Mouse (Mus musculus): Measurements from ENCODE around the gene Wdr78. TPM values are rescaled to one million over a fixed set of nuclear protein-coding genes. Genes with fewer than 3 reads are reported as not detected.
A peak's percentile ranks its signal among the peaks of the same experiment; 100 is the strongest.

The Wdr78 gene
- polyA plus RNA-seq, 1 experiment from 2014 or later, result 4.9 TPM

GRCm38 (mm10) chr4:103028177-103029088 lies 85.9 kb downstream of the Wdr78 start:
- 36% methylated on average over 13 of the region's 13 CpGs for WGBS
- Histone ChIP-seq H3K27ac (ENCODE audit: low read depth, low read length) (0 out of 2 replicates have a peak overlapping the region, but pooled peaks have one; percentile 38), H3K9ac (ENCODE audit: low read depth, low read length) (no peak overlapping the region), H3K4me1 (ENCODE audit: control insufficient read depth, insufficient read depth, low read length) (0 out of 2 replicates have a peak, but pooled peaks cover 2% of the 10 kb centered on the region), H3K27me3 (ENCODE audit: control insufficient read depth, insufficient read depth, low read length) (no peaks in the 10 kb centered on the region), H3K4me3 (ENCODE audit: low read length) (no peak overlapping the region), H3K4me2 (replicated peaks; ENCODE audit: low read depth, low read length) (no peak overlapping the region), H3K9me3 (ENCODE audit: control insufficient read depth, low read length) (no peaks in the 10 kb centered on the region), H3K36me3 (ENCODE audit: control insufficient read depth, insufficient read depth, low read length) (no peaks in the 10 kb centered on the region)
- peak; percentile 90 for ATAC-seq (ENCODE audit: low FRiP score, low TSS enrichment)

GRCm38 (mm10) chr4:103027745-103028144 lies 86.6 kb downstream of the Wdr78 start:
- Histone ChIP-seq H3K9me3 (ENCODE audit: control insufficient read depth, low read length) (no peaks in the 10 kb centered on the region), H3K9ac (ENCODE audit: low read depth, low read length) (no peak overlapping the region), H3K27ac (ENCODE audit: low read depth, low read length) (0 out of 2 replicates have a peak overlapping the region, but pooled peaks have one; percentile 38), H3K4me1 (ENCODE audit: control insufficient read depth, insufficient read depth, low read length) (0 out of 2 replicates have a peak, but pooled peaks cover 2% of the 10 kb centered on the region), H3K27me3 (ENCODE audit: control insufficient read depth, insufficient read depth, low read length) (no peaks in the 10 kb centered on the region), H3K36me3 (ENCODE audit: control insufficient read depth, insufficient read depth, low read length) (no peaks in the 10 kb centered on the region), H3K4me3 (ENCODE audit: low read length) (no peak overlapping the region), H3K4me2 (replicated peaks; ENCODE audit: low read depth, low read length) (no peak overlapping the region)
- ATAC-seq (ENCODE audit: low FRiP score, low TSS enrichment), result peak; percentile 50
- WGBS, result 40% methylated on average over 7 of the region's 7 CpGs

- Histone ChIP-seq H3K4me2 (replicated peaks; ENCODE audit: low read depth, low read length) (no peak within 1 kb of the TSS), H3K4me1 (ENCODE audit: control insufficient read depth, insufficient read depth, low read length) (0 out of 2 replicates have a peak, but pooled peaks cover 2% of the 10 kb centered on the region), H3K27ac (ENCODE audit: low read depth, low read length) (no peak within 1 kb of the TSS), H3K9me3 (ENCODE audit: control insufficient read depth, low read length) (no peaks in the 10 kb centered on the region), H3K27me3 (ENCODE audit: control insufficient read depth, insufficient read depth, low read length) (no peaks in the 10 kb centered on the region), H3K36me3 (ENCODE audit: control insufficient read depth, insufficient read depth, low read length) (no peaks in the 10 kb centered on the region), H3K9ac (ENCODE audit: low read depth, low read length) (no peak within 1 kb of the TSS), H3K4me3 (ENCODE audit: low read length) (no peak within 1 kb of the TSS)
- WGBS, result 84% methylated on average over 4 of the region's 4 CpGs
- no peak for ATAC-seq (ENCODE audit: low FRiP score, low TSS enrichment)
Measured at GRCm38 (mm10) chr4:103026621-103027020, 87.7 kb downstream of the Wdr78 start, which contains the start of gene Insl5. Insl5 (minus strand) TSS chr4:103026842.

- peak; percentile 68 for ATAC-seq (ENCODE audit: low FRiP score, low TSS enrichment)
- Histone ChIP-seq H3K4me1 (ENCODE audit: control insufficient read depth, insufficient read depth, low read length) (peaks cover 6% of the 10 kb centered on the region; the same call in 1 of the 2 replicates), H3K9ac (ENCODE audit: low read depth, low read length) (no peak overlapping the region), H3K36me3 (ENCODE audit: control insufficient read depth, insufficient read depth, low read length) (no peaks in the 10 kb centered on the region), H3K27me3 (ENCODE audit: control insufficient read depth, insufficient read depth, low read length) (no peaks in the 10 kb centered on the region), H3K4me2 (replicated peaks; ENCODE audit: low read depth, low read length) (no peak overlapping the region; the same call in 1 of the 2 replicates), H3K27ac (ENCODE audit: low read depth, low read length) (no peak overlapping the region), H3K9me3 (ENCODE audit: control insufficient read depth, low read length) (no peaks in the 10 kb centered on the region), H3K4me3 (ENCODE audit: low read length) (no peak overlapping the region)
- 18% methylated on average over 4 of the region's 4 CpGs for WGBS
Measured at GRCm38 (mm10) chr4:103013490-103013889, 100.9 kb downstream of the Wdr78 start.

GRCm38 (mm10) chr4:103011823-103012222 lies 102.5 kb downstream of the Wdr78 start:
- no peaks in the 10 kb centered on the region for H3K36me3 ChIP-seq (ENCODE audit: control insufficient read depth, insufficient read depth, low read length)
- no peak overlapping the region for H3K4me3 ChIP-seq (ENCODE audit: low read length)
- peaks cover 9% of the 10 kb centered on the region for H3K4me1 ChIP-seq (ENCODE audit: control insufficient read depth, insufficient read depth, low read length)
- H3K27ac ChIP-seq (ENCODE audit: low read depth, low read length), result no peak overlapping the region
- no peak overlapping the region for H3K4me2 ChIP-seq (replicated peaks; ENCODE audit: low read depth, low read length)
- ATAC-seq (ENCODE audit: low FRiP score, low TSS enrichment), result no peak; the same call in 1 of the 2 replicates
- H3K27me3 ChIP-seq (ENCODE audit: control insufficient read depth, insufficient read depth, low read length), result no peaks in the 10 kb centered on the region
- H3K9me3 ChIP-seq (ENCODE audit: control insufficient read depth, low read length), result no peaks in the 10 kb centered on the region
- WGBS, result 32% methylated on average over 7 of the region's 7 CpGs
- no peak overlapping the region for H3K9ac ChIP-seq (ENCODE audit: low read depth, low read length)

- 84% methylated on average over 4 of the region's 4 CpGs for WGBS
- no peak for ATAC-seq (ENCODE audit: low FRiP score, low TSS enrichment)
- H3K36me3 ChIP-seq (ENCODE audit: control insufficient read depth, insufficient read depth, low read length), result no peaks in the 10 kb centered on the region
- H3K27me3 ChIP-seq (ENCODE audit: control insufficient read depth, insufficient read depth, low read length), result no peaks in the 10 kb centered on the region
- peaks cover 10% of the 10 kb centered on the region for H3K4me1 ChIP-seq (ENCODE audit: control insufficient read depth, insufficient read depth, low read length)
- no peak overlapping the region for H3K4me3 ChIP-seq (ENCODE audit: low read length)
- H3K9ac ChIP-seq (ENCODE audit: low read depth, low read length), result no peak overlapping the region
- no peak overlapping the region for H3K27ac ChIP-seq (ENCODE audit: low read depth, low read length)
- H3K4me2 ChIP-seq (replicated peaks; ENCODE audit: low read depth, low read length), result no peak overlapping the region
- H3K9me3 ChIP-seq (ENCODE audit: control insufficient read depth, low read length), result no peaks in the 10 kb centered on the region
Measured at GRCm38 (mm10) chr4:103010734-103011133, 103.6 kb downstream of the Wdr78 start.

- no peak overlapping the region for H3K9ac ChIP-seq (ENCODE audit: low read depth, low read length)
- WGBS, result 30% methylated on average over 4 of the region's 4 CpGs
- H3K27me3 ChIP-seq (ENCODE audit: control insufficient read depth, insufficient read depth, low read length), result no peaks in the 10 kb centered on the region
- peak; percentile 32; the same call in 1 of the 2 replicates for ATAC-seq (ENCODE audit: low FRiP score, low TSS enrichment)
- no peaks in the 10 kb centered on the region for H3K9me3 ChIP-seq (ENCODE audit: control insufficient read depth, low read length)
- H3K4me3 ChIP-seq (ENCODE audit: low read length), result no peak overlapping the region
- H3K36me3 ChIP-seq (ENCODE audit: control insufficient read depth, insufficient read depth, low read length), result no peaks in the 10 kb centered on the region
- H3K4me1 ChIP-seq (ENCODE audit: control insufficient read depth, insufficient read depth, low read length), result peaks cover 5% of the 10 kb centered on the region; the same call in 1 of the 2 replicates
- no peak overlapping the region for H3K4me2 ChIP-seq (replicated peaks; ENCODE audit: low read depth, low read length)
- H3K27ac ChIP-seq (ENCODE audit: low read depth, low read length), result no peak overlapping the region
Measured at GRCm38 (mm10) chr4:103006943-103007418, 107.4 kb downstream of the Wdr78 start.

GRCm38 (mm10) chr4:103006266-103006665 lies 108.1 kb downstream of the Wdr78 start:
- ATAC-seq (ENCODE audit: low FRiP score, low TSS enrichment), result no peak
- H3K9me3 ChIP-seq (ENCODE audit: control insufficient read depth, low read length), result no peaks in the 10 kb centered on the region
- 80% methylated on average over 5 of the region's 5 CpGs for WGBS
- peaks cover 5% of the 10 kb centered on the region; the same call in 1 of the 2 replicates for H3K4me1 ChIP-seq (ENCODE audit: control insufficient read depth, insufficient read depth, low read length)
- no peak overlapping the region for H3K27ac ChIP-seq (ENCODE audit: low read depth, low read length)
- no peaks in the 10 kb centered on the region for H3K27me3 ChIP-seq (ENCODE audit: control insufficient read depth, insufficient read depth, low read length)
- no peak overlapping the region for H3K4me3 ChIP-seq (ENCODE audit: low read length)
- H3K36me3 ChIP-seq (ENCODE audit: control insufficient read depth, insufficient read depth, low read length), result no peaks in the 10 kb centered on the region
- no peak overlapping the region for H3K4me2 ChIP-seq (replicated peaks; ENCODE audit: low read depth, low read length)
- no peak overlapping the region for H3K9ac ChIP-seq (ENCODE audit: low read depth, low read length)
